Mouse (Mus musculus) retina, postnatal 7 days (tissue): ENCODE measurements at regions not wholly inside any gene's neighbourhood (a gene's known extent, or its start where the extent isn't known, plus 50 kb on each side); places are given as distances from the start of the nearest gene placed in this dataset.

Source experiments
- DNase-seq: peaks from one replicate; pipeline ENCODE4 v3.0.0-alpha.2; 2012; ENCODE audit warnings: low read depth, low spot score

DNA sequence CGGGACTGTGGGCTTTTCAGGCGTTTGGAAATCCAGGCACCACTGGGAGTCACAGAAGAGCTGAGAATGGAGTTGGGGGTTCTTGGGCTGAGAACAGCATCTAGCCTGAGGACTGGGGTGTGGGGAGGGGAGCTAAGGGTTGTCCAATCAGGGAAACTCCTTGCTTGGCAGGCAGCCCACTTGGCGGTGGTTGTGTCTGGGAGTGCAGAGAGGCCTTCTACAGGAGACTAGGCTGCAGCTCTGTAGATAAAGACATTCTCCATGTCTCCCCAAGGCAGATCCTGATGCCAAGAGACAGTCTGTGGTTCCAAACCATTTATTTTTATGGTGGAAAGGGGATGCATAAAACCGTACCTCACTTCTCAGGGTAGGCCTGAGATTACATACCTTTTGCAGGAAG, 774.6 kb downstream of the Brinp1 start:
- no peak for DNase-seq

GRCm38 (mm10) chr4:68156499-68156898, 797.7 kb downstream of the Brinp1 start:
- no peak for DNase-seq

- no peak for DNase-seq
Measured at GRCm38 (mm10) chr4:68148483-68149069, 805.6 kb downstream of the Brinp1 start.

DNA sequence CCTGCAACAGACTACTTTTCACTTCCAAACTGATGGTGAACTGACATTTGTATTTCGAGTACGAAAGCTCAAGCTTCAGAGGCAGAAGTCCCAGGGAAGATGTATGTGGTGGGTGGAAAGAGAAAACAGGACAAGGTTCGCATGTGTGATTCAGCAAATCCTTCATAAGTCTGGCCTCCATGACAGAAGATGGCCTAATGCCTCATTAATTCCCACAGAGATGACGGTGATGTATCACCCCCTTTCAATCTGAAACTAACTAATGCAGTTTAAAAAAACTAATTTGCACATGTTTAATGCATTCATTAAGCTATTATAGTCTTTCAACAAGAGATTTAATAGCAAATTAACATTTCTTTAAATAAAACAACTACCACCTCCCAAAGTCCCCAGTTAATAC, 826.1 kb downstream of the Brinp1 start:
- DNase-seq = no peak

GRCm38 (mm10) chr4:68114502-68114901, 839.7 kb downstream of the Brinp1 start:
- DNase-seq = no peak

GRCm38 (mm10) chr4:68085255-68085654, 868.9 kb downstream of the Brinp1 start:
- DNase-seq = no peak

DNA sequence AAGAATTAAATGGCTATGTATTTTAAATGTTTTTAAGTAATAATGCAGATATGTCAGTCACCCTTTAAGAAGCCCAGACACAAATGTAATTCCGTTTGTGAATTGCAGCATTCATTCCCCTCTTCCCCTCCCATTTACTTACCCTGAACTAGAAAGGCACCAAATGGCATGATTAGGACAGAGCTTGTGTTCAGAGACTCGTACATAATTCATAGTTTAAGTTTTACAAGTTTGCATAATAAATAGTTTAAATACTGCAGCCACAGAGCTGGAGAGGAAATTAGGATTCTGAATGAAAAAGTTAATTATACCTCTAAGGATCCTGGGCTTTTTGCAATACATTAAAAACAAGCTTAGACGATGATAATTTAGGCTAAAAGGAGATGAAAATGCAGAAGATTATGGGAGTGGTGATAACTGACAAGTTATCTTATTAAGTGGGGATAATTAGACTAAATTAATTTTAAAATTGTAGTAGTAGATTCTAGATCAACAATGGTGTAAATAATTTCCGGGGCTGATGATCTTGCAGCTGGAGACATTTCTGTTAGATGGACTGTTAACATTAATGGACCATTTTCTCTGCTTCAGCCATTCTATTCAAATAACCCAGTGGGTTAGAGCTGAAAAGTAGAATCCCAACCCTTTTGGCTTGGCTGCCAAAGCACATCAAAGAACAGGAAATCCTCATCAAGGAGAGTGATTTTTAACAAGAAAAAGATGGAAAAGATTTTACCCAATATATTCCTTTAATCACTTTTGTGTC, 897.2 kb downstream of the Brinp1 start:
- no peak for DNase-seq

DNA sequence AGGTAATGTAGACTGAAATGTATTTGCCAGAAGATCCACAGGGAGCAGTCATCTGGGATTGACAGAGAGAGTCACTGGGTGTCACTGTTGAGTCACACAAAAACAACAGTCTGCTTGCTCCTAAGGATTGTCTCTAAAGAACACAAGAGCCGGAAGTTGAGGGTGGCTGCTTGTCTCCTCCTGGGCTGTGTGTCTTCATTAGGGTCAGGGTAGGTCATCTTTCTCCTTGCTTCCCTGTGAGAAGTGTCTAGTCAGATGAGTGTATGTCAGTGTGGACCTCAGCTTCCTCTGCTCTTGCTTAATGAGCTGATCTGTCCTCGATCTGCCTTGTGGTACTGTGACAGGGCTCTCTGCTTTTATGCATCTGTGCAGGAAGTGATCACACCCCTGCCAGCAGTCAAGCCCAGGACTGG, 931.3 kb downstream of the Brinp1 start:
- DNase-seq = peak; percentile 19

- no peak for DNase-seq
Measured at GRCm38 (mm10) chr4:68011371-68011770, 942.8 kb downstream of the Brinp1 start.

- no peak for DNase-seq
Measured at GRCm38 (mm10) chr4:67994796-67995283, 959.4 kb downstream of the Brinp1 start.

DNA sequence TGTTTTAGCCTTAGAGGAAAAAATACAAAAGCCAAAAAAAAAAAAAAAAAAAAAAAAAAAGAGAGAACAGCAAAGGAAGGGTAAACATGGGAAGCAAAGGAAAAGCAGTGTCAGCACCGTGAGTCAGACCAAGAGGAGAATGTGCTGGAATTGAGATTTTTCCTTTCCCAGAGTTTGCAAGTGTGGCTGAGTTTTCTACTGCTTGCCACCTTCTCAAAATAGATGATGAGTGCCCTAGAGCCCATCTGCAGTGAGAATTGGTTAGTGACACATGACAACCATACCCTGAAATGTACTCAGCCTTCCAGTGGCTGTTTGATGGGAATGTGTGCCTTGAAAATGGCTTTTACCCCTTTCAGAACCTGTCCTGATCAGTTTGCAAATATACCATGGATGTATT, 990.7 kb downstream of the Brinp1 start:
- DNase-seq = no peak

DNA sequence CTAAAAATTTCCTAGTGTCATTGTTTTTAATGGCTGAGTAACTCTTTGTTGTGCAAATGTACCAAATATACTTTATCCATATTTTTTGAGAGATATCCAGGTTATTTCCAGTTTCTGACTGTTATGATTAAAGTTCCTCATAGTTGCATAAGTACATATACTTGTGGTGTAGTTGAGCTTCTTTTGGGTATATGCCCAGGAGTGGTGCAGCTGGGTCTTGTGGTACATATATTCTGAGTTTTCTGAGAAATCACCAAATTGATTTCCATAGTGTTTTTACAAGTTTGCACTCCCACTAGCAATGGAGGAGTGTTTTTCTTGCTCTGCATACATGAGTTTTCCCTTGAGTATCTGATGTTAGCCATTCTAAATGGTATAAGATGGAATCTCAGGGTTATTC, 1006.2 kb downstream of the Brinp1 start:
- DNase-seq = no peak

- DNase-seq = no peak
Measured at GRCm38 (mm10) chr4:67932481-67932880, 1021.7 kb downstream of the Brinp1 start.

DNA sequence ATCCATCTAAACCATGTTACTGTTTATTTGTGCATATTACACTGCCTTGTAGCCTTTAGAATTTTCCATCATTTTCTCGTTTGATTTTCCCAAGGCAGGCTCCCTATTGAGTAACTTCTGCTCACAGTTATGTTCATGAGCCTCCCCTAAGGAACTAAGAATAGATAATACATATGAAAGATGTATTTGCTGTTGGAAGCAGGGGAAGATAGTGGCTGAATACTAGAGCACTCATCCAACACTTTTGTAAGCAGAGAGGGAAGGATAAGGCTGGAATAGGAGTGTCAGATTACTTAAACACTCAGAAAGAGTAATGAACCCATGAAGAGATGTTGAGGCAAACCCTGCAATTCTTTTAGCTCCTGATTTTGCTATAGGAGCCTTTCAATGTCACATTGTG, 1055.1 kb downstream of the Brinp1 start:
- DNase-seq = no peak

DNA sequence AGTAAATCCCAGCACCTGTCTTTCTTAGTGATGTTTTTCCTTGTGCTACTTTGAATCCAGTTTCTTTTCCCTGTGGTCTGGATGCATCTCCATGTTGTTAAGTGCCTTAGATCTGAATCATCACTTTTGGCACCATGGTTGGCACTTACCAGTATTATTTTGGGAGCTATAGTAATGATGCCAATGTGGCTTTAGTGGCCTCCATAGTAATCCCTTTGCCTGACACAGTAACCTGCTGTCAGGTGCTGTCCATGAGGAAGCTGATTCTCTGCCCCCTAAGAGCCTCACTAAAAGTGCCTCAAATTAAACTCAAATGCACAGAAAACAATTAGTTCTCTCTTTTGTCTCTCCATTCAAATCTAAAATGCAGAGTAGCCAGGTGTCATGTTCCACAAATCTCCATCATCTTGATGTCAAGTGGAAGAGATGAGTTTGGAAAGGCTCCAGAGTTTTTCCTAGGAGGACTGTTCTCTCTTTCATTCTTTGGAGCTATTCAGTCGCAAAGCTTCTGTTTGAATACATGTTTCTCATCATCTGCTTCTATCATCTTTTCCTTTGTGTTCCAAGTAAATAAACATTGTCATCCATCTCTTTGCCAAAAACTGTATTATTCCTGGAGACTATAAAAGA, 1062.1 kb downstream of the Brinp1 start:
- DNase-seq = no peak

DNA sequence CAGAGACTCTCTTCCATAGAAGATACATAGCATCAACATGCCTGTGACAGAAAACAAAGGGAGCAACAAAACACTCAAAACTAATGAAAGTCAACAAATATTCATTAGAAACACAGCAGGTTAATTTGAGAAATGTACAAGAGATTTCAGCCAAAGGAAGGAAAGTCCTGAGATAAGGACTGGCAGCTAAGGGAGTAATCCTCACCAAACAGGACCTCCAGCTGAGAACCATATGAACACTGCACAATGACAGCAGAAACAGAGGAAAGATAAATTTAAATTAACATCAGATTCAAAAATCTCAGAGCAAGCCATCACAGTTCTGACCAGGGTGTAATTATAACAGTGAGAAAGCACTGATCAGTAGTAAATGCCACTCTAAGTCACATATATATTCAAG, 1060.6 kb downstream of the Tlr4 start:
- no peak for DNase-seq

GRCm38 (mm10) chr4:67885204-67885603, 1057.8 kb downstream of the Tlr4 start:
- no peak for DNase-seq

GRCm38 (mm10) chr4:67862218-67862617, 1034.8 kb downstream of the Tlr4 start:
- no peak for DNase-seq

DNA sequence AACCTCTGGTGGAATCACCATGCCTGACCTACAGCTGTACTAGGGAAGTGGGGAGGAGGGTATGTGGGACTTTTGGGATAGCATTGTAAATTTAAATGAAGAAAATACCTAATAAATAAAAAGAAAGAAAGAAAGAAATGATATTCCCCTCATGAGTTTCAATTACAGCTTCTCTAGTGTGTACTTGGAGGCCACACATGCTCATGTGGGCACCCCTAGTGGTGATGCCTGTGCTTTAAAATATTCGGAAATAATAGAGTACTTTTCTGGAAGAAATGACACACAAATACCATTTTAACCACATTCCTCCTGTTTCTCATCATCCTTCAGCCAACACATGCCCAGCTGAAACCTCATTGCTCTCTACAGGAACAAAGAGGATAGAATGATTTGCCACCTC, 1034.4 kb downstream of the Tlr4 start:
- no peak for DNase-seq

DNA sequence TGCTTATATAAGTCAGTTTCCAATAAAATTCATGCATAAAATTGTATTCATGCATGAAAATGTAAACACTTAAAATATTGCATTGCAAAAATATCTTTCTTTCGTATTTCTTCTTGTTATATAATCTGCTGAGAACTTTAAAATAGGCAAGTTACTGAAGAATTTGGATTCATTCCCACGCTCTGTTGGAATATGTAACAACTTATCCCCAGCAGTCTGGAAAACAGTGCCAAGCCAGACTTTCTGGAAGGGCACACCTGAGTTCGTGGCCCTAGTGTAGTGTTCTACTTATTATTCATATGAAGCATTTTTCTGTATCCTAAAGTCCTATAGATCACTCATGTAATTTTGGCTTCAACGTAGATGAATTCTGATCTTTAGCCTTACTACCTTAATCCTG, 1025.6 kb downstream of the Tlr4 start:
- no peak for DNase-seq

- no peak for DNase-seq
Measured at GRCm38 (mm10) chr4:67833397-67833796, 1006.0 kb downstream of the Tlr4 start.

DNA sequence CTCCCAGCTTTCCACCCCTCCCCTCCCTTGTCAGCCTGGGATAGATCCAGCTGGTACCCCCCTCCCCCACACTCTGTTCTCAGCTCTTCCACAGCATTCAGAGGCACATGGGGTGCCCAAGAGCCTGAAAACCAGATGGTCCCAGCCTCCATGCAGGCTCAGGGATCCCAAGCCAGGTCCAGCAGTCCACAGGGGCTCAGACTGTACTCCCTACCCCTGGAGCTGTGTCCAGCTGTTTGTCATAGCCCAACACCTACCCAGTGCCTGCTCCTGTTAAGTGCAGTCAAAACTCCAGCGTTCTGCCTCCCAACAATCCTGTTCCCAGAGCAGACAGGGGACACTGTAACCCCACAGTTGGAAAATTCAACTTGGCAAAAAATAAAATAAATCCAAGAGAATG, 998.1 kb downstream of the Tlr4 start:
- DNase-seq = no peak

DNA sequence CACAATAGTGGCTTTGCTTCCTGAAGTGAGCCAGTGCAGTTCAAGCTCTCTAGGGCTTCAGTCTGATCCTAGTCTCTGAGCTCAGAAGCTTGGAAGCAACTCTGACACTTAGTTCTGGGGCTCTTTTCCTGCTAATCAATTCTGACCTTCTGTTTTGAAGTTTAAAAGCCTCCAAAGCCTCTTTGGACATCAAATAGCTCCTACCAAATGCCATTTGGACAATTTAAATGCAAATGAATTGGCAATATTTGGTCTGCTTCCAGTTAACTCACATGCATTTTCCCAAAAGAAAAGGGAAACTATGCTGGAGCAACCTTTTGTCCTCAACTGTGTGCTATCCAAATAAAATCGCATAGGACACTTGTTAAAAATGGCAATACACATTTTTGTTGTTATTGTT, 968.7 kb downstream of the Tlr4 start:
- DNase-seq = no peak
